Mouse (Mus musculus) small intestine, adult 10 weeks (tissue): ENCODE results near the gene Atp2c1. TPM values are rescaled to one million over a fixed set of nuclear protein-coding genes. Genes with fewer than 3 reads are reported as not detected.

Source experiments
- polyA plus RNA-seq: library from polyadenylated mRNA; stranded (reverse); fragments of 350-450 nt; fragmentation: Illumina TruSeq; extraction: RNeasy Lipid Tissue Mini Kit (QIAGEN cat#74804); gene quantifications from one replicate; pipeline ENCODE4 v1.2.3, GENCODE M21; 2014; ENCODE audit warnings: low replicate concordance

Atp2c1 gene
- 74.2 TPM for polyA plus RNA-seq

GRCm38 (mm10) chr9:105527219-105527618, at the start of gene Atp2c1:
TSS of gene Atp2c1 (minus strand) at chr9:105527319.

GRCm38 (mm10) chr9:105395218-105395627, 131.9 kb downstream of the Atp2c1 start, which contains the start of the genes Aste1 and Nek11:
TSS of gene Aste1 (plus strand) at chr9:105395392.
TSS of gene Nek11 (minus strand) at chr9:105395524.

Other genes starting within 250 kb of the Atp2c1 start
- gene Aste1, start 131.9 kb downstream of the Atp2c1 start, polyA plus RNA-seq = 27.4 TPM
- 0.37 TPM for gene Nek11, start 131.8 kb downstream of the Atp2c1 start, polyA plus RNA-seq
- 6.3 TPM for gene Pik3r4, start 115.7 kb upstream of the Atp2c1 start, polyA plus RNA-seq